Mouse (Mus musculus) cortical plate, adult 2 months (tissue): ENCODE measurements around the gene Bcl9.

ENCODE experiments used
- CTCF ChIP-seq: fragments of 200-500 bp; IDR thresholded peaks from 2 replicates; pipeline ENCODE4 v1.5.1; 2011; ENCODE audit warnings: mild to moderate bottlenecking, control low read depth, low read length; ENCODE audit not compliant: insufficient read depth; ENCODE audit errors: extremely low read depth
- POLR2A ChIP-seq: fragments of 200-500 bp; IDR thresholded peaks from 2 replicates; pipeline ENCODE4 v1.6.1; 2011; ENCODE audit warnings: mild to moderate bottlenecking, low read length, control low read depth; ENCODE audit not compliant: insufficient read depth; ENCODE audit errors: extremely low read depth

DNA sequence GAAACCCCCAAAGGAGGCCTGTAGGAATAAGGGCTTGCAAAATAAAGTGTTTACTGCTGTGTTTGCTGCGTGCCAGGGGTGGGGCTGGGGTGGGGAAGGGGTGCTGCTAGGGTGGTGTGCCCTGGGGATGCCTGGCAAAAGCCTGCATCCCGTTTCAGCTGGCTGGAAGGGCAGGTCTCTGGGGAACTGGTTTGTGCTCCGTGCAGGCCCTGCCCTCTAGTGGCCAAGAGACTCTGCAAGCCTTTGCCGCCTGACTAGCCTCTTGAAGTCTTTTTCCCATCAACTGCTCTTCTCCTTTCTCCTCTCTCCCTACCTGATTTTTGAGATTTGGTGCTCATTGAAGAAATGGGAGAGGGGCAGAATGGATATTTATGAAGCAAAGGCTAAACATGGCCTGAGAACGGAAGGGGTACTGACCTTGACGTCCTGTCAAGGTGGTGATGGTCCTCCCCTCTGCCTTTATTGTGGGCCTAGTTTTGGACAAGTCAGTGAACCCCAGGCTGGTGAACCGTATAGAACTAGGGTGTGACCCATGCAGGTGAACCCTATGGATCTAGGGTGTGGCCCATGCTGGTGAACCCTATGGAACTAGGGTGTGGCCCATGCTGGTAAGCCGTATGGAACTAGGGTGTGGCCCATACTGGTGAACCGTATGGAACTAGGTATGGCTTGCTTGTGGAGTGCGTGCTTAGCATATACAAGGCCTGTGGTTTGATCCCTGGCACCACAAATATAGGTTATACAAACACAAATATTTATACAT is 112.4 kb downstream of the Bcl9 start:
- TF ChIP-seq POLR2A (no peak), CTCF (peak; percentile 86)
